Mouse (Mus musculus) layer of hippocampus, postnatal 25 days (tissue): ENCODE measurements at regions not wholly inside any gene's neighbourhood (a gene's known extent, or its start where the extent isn't known, plus 50 kb on each side); places are given as distances from the start of the nearest gene placed in this dataset.

ENCODE experiments used
- DNase-seq, 2 experiments: peaks; one replicate each; pipeline ENCODE4 v3.0.0; 2022; ENCODE audit warnings: mixed read lengths in 2 of 2, low spot score in 1 of 2; ENCODE audit errors: extremely low spot score in 1 of 2

- DNase-seq, result no peak
These were observed 136.8 kb downstream of the Tex29 start for GRCm38 (mm10) chr8:11977121-11977520.

GRCm38 (mm10) chr8:11979056-11979455, 138.8 kb downstream of the Tex29 start:
- no peak for DNase-seq

GRCm38 (mm10) chr8:11981458-11981857, 141.2 kb downstream of the Tex29 start:
- DNase-seq, result no peak

- no peak for DNase-seq
These were observed 149.8 kb downstream of the Tex29 start for GRCm38 (mm10) chr8:11990024-11990423.

GRCm38 (mm10) chr8:11999736-12000458, 159.6 kb downstream of the Tex29 start:
- peak; percentile 44 to 78 for DNase-seq

- no peak for DNase-seq
These were observed 160.2 kb downstream of the Tex29 start for GRCm38 (mm10) chr8:12000459-12000789.

- no peak for DNase-seq
These were observed 164.0 kb downstream of the Tex29 start for GRCm38 (mm10) chr8:12004241-12004640.

- DNase-seq, result no peak
These were observed 172.5 kb downstream of the Tex29 start for GRCm38 (mm10) chr8:12012769-12013168.

- no peak for DNase-seq
These were observed 177.5 kb downstream of the Tex29 start for GRCm38 (mm10) chr8:12017750-12018149.

GRCm38 (mm10) chr8:12019272-12019671, 179.0 kb downstream of the Tex29 start:
- no peak for DNase-seq

GRCm38 (mm10) chr8:12023669-12024390, 183.6 kb downstream of the Tex29 start:
- DNase-seq, result no peak

- DNase-seq, result peak in 1 of 2 experiments; percentile 14
These were observed 190.3 kb downstream of the Tex29 start for GRCm38 (mm10) chr8:12030363-12031116.

GRCm38 (mm10) chr8:12031796-12032195, 191.5 kb downstream of the Tex29 start:
- no peak for DNase-seq

GRCm38 (mm10) chr8:12032386-12032785, 192.1 kb downstream of the Tex29 start:
- no peak for DNase-seq

- DNase-seq, result no peak
These were observed 196.1 kb downstream of the Tex29 start for GRCm38 (mm10) chr8:12036349-12036748.

- no peak for DNase-seq
These were observed 200.7 kb downstream of the Tex29 start for GRCm38 (mm10) chr8:12040924-12041323.

GRCm38 (mm10) chr8:12041662-12042061, 201.4 kb downstream of the Tex29 start:
- no peak for DNase-seq

- DNase-seq, result no peak
These were observed 210.6 kb downstream of the Tex29 start for GRCm38 (mm10) chr8:12050841-12051240.

- no peak for DNase-seq
These were observed 211.1 kb downstream of the Tex29 start for GRCm38 (mm10) chr8:12051357-12051756.

- DNase-seq, result no peak
These were observed 215.7 kb downstream of the Tex29 start for GRCm38 (mm10) chr8:12055931-12056330.

GRCm38 (mm10) chr8:12061237-12061636, 217.4 kb upstream of the A230072I06Rik start:
- DNase-seq, result no peak
